Mouse (Mus musculus) forebrain, embryonic 16.5 days (tissue): ENCODE measurements around the gene Apoe. TPM values are rescaled to one million over a fixed set of nuclear protein-coding genes. Genes with fewer than 3 reads are reported as not detected.

ENCODE experiments used
- ATAC-seq: fragments of 200-750 bp; cut with Nextera tagmentation; 2 replicates; pipeline ENCODE4 v1.8.0; 2017; ENCODE audit warnings: mild to moderate bottlenecking, moderate library complexity
- H3K27ac ChIP-seq: fragments of 300-500 bp; sonication (generic); 2 replicates; pipeline ENCODE4 v1.5.1; 2014; ENCODE audit warnings: low read length, control low read depth
- H3K27me3 ChIP-seq: fragments of 300-500 bp; sonication (generic); replicated peaks from 2 replicates; pipeline ENCODE4 v1.6.1; 2014; ENCODE audit warnings: low read length; ENCODE audit not compliant: control insufficient read depth, insufficient read depth
- H3K36me3 ChIP-seq: fragments of 300-500 bp; sonication (generic); 2 replicates; pipeline ENCODE4 v1.6.1; 2014; ENCODE audit not compliant: control insufficient read depth, insufficient read depth
- H3K4me1 ChIP-seq: fragments of 300-500 bp; sonication (generic); replicated peaks from 2 replicates; pipeline ENCODE4 v1.6.1; 2014; ENCODE audit warnings: low read length; ENCODE audit not compliant: control insufficient read depth, insufficient read depth
- H3K4me2 ChIP-seq: fragments of 300-500 bp; sonication (generic); 2 replicates; pipeline ENCODE4 v1.6.1; 2014; ENCODE audit warnings: mild to moderate bottlenecking, low read length, control low read depth
- H3K4me3 ChIP-seq: fragments of 300-500 bp; sonication (generic); replicated peaks from 2 replicates; pipeline ENCODE4 v1.5.1; 2014; ENCODE audit warnings: mild to moderate bottlenecking, low read length, control low read depth
- H3K9ac ChIP-seq: fragments of 300-500 bp; sonication (generic); replicated peaks from 2 replicates; pipeline ENCODE4 v1.6.1; 2014; ENCODE audit warnings: low read depth, low read length, control low read depth
- H3K9me3 ChIP-seq: fragments of 300-500 bp; sonication (generic); 2 replicates; pipeline ENCODE4 v1.6.1; 2016; ENCODE audit warnings: low read length; ENCODE audit not compliant: control insufficient read depth
- WGBS: fragments of 180-500 bp; shearing (Covaris S2); extraction: QIAGEN DNeasy Blood & Tissue Kit; methylation state at CpG from one replicate; pipeline ENCODE4 v1.1.7; 2014; 5-methylcytosine and 5-hydroxymethylcytosine counted together
- polyA plus RNA-seq: library from polyadenylated mRNA; unstranded; fragments of >200 nt; fragmentation: Nextera tagmentation; extraction: Ambion mirVana; gene quantifications from 2 replicates; pipeline ENCODE4 v1.2.1, GENCODE M21; 2015

Gene Apoe
- polyA plus RNA-seq, 1 experiment from 2014 or later: 269 TPM

DNA sequence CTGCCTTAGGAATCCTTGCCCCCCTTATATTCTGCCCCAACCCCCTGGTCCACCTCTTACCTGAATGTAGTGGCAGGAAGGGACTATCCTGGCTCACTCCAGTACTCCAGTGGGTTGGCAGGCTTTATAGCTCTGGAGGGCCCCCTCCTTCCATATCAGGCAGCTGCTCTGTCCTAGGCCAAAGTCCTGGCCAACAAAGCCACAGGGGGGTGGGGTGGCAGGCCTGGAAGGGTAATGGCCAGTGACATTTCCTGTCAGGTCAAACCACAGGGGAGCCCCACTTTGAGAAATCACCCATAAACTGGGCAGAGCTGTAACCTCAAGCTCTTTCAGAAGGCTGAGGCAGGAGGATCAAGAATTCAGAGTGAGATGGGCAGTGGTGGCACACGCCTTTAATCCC is 22.3 kb downstream of the Apoe start:
- WGBS: 61% methylated on average over 1 of the region's 1 CpGs
- no peak overlapping the region for H3K4me2 ChIP-seq
- no peak for ATAC-seq

DNA sequence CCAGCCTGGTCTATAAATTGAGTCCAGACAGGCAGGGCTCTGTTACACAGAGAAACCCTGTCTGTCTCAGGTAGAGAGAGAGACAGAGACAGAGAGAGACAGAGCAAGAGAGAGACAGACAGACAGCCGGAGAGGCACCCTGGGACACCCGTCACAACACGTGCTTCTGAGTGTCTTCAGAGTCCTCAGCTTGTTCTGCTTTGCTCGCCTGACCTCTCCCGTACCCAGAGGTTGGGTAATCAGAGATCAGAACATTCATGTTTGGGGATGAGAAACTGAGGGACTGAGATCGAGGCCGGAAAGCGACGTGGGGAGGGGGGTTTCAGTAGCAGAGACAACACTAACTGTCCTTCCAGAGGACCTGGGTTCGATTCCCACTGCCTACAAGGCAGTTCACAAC is 23.2 kb downstream of the Apoe start:
- ATAC-seq: no peak
- Histone ChIP-seq H3K4me1 (no peaks in the 10 kb centered on the region), H3K36me3 (no peaks in the 10 kb centered on the region), H3K4me2 (no peak overlapping the region), H3K4me3 (no peak overlapping the region), H3K27me3 (0 out of 2 replicates have a peak, but pooled peaks cover 2% of the 10 kb centered on the region), H3K9me3 (no peaks in the 10 kb centered on the region), H3K9ac (no peak overlapping the region), H3K27ac (no peak overlapping the region)
- 82% methylated on average over 10 of the region's 10 CpGs for whole genome bisulfite sequencing

More for the DNA sequence above, 22.3 kb downstream of the Apoe start:
- no peak overlapping the region for H3K27ac ChIP-seq
- H3K4me1 ChIP-seq: no peaks in the 10 kb centered on the region
- no peaks in the 10 kb centered on the region for H3K36me3 ChIP-seq
- no peak overlapping the region for H3K4me3 ChIP-seq
- H3K9ac ChIP-seq: no peak overlapping the region
- H3K9me3 ChIP-seq: no peaks in the 10 kb centered on the region
- H3K27me3 ChIP-seq: no peaks in the 10 kb centered on the region

DNA sequence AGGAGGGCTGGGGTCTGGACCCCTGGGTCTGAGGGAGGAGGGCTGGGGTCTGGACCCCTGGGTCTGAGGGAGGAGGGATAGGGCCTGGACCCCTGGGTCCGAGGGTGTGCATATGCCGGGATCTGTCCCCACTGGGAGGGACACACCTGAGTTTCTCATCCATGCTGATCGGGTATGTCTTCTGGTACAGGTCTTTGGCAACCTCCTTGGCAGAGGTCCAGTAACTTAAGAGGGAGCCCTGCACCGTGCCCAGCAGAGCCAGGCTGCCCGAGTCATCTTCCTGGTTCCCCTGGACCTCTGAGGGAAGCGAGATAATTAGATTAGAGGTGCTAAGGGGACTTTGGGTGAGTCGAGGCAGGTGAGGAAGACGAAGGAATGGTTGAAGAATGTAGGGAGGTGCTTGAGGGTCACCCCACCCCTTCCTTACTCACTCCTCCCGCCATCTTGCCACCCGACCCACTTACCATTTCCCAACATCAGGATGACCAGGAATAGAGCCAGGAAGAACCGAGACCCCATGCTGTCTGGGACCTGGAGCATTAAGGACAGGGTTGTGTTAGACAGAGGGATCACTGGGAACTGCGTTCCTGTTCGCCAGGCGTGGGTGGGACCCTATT is 25.8 kb downstream of the Apoe start:
- Histone ChIP-seq H3K9ac (no peak overlapping the region), H3K4me3 (no peak overlapping the region), H3K36me3 (no peaks in the 10 kb centered on the region), H3K9me3 (no peaks in the 10 kb centered on the region), H3K27me3 (0 out of 2 replicates have a peak, but pooled peaks cover 2% of the 10 kb centered on the region), H3K4me1 (peaks cover 5% of the 10 kb centered on the region), H3K4me2 (no peak overlapping the region), H3K27ac (no peak overlapping the region)
- no peak for ATAC-seq
- WGBS: 68% methylated on average over 14 of the region's 14 CpGs

DNA sequence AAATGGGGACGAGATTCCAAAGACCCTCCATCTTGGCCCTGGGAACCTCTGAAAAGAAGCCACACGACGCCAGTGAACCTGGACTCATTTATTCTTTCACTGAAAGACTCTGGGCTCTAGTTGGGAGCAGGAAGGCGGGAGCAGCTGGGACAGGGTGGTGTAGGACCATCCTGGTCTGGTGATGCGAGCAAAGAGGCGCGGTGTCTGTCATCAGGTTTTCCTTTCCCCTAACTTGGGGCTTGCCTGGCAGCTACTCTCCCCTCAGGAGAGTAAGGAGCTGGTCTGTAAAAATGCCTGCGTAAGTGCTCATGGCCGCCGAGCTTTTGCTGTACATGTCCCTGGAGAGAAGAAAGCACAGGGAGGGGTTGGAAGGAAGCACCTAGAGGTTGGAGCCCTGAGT is 27.5 kb downstream of the Apoe start:
- no peak overlapping the region for H3K27ac ChIP-seq
- 0 out of 2 replicates have a peak, but pooled peaks cover 2% of the 10 kb centered on the region for H3K27me3 ChIP-seq
- no peak overlapping the region for H3K9ac ChIP-seq
- ATAC-seq: no peak
- no peak overlapping the region for H3K4me3 ChIP-seq
- H3K4me1 ChIP-seq: peaks cover 5% of the 10 kb centered on the region
- no peaks in the 10 kb centered on the region for H3K36me3 ChIP-seq
- H3K4me2 ChIP-seq: no peak overlapping the region
- no peaks in the 10 kb centered on the region for H3K9me3 ChIP-seq
- 72% methylated on average over 10 of the region's 10 CpGs for WGBS

DNA sequence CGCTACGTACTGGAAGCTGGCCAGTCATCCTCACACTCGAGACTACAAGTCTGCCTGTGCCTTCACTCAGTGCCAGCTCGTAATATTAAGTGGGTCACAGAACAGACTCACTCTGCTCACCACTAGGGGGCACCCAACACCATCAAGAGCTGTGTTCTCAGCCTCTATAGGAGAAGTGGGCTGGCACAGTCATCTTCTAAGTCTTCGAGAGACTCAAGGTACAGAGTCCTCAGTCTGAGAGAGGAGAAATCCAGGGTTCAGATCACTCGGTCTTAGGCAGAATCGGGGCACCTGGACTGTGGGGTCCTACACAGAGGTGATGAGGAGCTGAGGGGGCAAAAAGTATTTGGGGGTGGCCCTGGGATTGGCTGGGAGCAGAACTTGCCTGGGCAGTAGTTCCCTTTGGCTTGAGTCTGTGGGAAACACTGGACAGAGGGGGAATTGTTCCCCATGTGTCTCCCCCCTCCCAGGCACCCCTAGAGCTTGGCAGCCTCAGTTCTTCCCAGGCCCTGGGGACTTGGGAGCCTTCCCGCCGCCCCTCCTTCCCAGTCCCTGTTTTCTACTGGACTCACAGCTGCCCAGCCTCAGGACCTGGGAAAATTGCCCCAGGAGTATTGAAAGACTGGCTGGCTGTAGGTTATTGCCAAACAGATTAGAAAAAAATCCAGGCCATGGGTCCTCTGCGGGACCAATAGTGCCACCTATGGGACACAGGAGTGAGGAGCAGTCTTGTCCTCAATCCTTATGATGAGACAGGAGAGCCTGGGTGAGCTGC is 29.9 kb downstream of the Apoe start:
- H3K27me3 ChIP-seq: 0 out of 2 replicates have a peak, but pooled peaks cover 2% of the 10 kb centered on the region
- WGBS: 2% methylated on average over 10 of the region's 10 CpGs
- no peak overlapping the region for H3K9ac ChIP-seq
- no peaks in the 10 kb centered on the region for H3K9me3 ChIP-seq
- peak; percentile 73 for ATAC-seq
- H3K4me3 ChIP-seq: no peak overlapping the region
- peaks cover 14% of the 10 kb centered on the region for H3K4me1 ChIP-seq
- no peak overlapping the region for H3K4me2 ChIP-seq
- H3K36me3 ChIP-seq: no peaks in the 10 kb centered on the region
- peak overlapping the region; percentile 71; the same call in 1 of the 2 replicates for H3K27ac ChIP-seq

DNA sequence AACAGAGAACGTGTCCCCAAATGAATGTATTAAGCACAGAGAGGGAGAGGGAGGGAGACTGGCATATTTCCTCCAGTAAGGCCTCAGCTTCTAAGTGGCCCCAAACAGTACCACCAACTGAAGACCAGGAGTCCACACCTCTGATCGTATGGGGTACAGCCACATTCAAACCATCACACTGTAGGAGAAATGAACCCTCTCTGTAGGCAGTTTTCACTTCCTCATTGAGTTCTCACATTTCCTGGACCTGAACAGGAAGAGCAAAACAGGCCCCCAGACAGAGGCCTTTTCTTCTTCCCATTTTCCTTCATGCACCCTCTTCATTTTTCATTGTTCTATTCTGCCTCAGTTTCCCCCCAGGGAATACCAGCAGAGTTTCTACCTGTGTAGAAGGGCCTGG is 31.6 kb downstream of the Apoe start:
- Histone ChIP-seq H3K4me3 (no peak overlapping the region), H3K27ac (no peak overlapping the region), H3K36me3 (no peaks in the 10 kb centered on the region), H3K9me3 (no peaks in the 10 kb centered on the region), H3K4me2 (no peak overlapping the region), H3K4me1 (peaks cover 29% of the 10 kb centered on the region), H3K27me3 (0 out of 2 replicates have a peak, but pooled peaks cover 2% of the 10 kb centered on the region), H3K9ac (no peak overlapping the region)
- 76% methylated on average over 2 of the region's 2 CpGs for WGBS
- no peak for ATAC-seq

DNA sequence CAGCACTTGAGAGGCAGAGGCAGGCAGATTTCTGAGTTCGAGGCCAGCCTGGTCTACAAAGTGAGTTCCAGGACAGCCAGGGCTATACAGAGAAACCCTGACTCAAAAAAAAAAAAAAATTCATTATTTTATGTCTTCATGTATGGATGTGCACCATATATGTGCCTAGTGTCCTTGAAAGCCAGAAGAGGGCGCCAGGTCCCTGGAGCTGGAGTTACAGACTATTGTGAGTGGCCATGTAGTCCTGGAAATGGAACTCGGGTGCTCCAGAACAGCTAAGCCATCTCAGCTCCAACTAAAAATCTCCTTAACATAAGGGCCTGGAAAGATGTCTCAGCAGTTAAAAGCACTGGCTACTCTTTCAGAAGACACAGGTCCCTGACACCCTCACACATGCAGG is 32.2 kb downstream of the Apoe start:
- H3K9me3 ChIP-seq: no peaks in the 10 kb centered on the region
- H3K9ac ChIP-seq: no peak overlapping the region
- 0 out of 2 replicates have a peak, but pooled peaks cover 2% of the 10 kb centered on the region for H3K27me3 ChIP-seq
- H3K4me1 ChIP-seq: peaks cover 31% of the 10 kb centered on the region
- no peak overlapping the region for H3K27ac ChIP-seq
- H3K36me3 ChIP-seq: no peaks in the 10 kb centered on the region
- H3K4me3 ChIP-seq: no peak overlapping the region
- ATAC-seq: no peak
- 75% methylated on average over 3 of the region's 3 CpGs for WGBS
- no peak overlapping the region for H3K4me2 ChIP-seq

DNA sequence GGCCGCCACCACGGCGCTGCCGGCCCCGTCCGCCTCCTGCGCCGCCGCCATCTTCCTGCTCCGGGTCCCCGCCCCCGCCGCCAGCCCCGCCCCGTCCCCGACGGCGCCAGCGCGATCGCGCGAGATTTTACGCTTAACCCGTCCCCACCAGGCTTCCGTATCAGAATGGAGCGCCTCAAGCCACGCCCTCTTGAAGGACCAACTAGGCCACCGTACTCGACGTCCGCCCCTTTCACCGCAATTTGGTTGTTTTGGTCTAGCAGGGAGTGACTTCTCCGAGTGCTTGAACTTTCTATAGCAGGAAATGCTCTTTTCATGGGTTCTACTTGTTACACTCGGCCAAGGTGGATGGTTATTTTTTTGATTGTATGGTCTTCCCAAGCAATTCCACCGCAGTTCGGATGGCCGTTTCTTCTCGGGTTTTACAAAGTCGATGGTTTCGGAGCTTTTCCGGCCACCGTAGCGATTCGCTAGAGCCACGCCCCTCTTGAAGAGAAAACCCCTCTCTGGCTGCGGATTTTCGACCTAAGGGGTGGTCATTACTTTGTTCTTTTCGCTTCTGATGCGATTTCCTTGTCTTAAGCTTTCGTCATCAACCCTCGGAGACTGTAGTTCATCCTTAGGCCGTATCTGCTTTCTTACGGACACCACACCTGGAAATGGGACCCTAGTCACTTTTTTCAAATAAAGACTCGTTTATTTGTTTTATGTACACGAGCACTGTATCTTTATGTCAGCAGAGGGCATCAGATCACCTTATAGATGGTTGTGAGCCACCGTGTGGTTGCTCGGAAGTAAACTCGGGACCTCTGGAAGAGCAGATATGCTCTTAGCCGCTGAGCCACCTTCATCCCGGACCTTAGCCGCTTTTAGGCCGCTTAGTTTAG is 33.8 kb downstream of the Apoe start, which contains the start of gene Clptm1:
Clptm1 (minus strand) TSS at position 79 of the 887 bp plus-strand sequence.
- no peaks in the 10 kb centered on the region for H3K27me3 ChIP-seq
- peaks cover 31% of the 10 kb centered on the region for H3K4me1 ChIP-seq
- WGBS: under 1% methylated on average over 60 of the region's 63 CpGs
- H3K36me3 ChIP-seq: 0 out of 2 replicates have a peak, but pooled peaks cover 2% of the 10 kb centered on the region
- H3K27ac ChIP-seq: peak within 1 kb of the TSS; percentile 97
- peak; percentile 86 for ATAC-seq
- H3K9me3 ChIP-seq: no peaks in the 10 kb centered on the region
- H3K4me2 ChIP-seq: peak within 1 kb of the TSS; percentile 91
- peak within 1 kb of the TSS; percentile 95 for H3K4me3 ChIP-seq
- peak within 1 kb of the TSS; percentile 95 for H3K9ac ChIP-seq
